Mouse (Mus musculus) MEL (cell line): ENCODE measurements at regions not wholly inside any gene's neighbourhood (a gene's known extent, or its start where the extent isn't known, plus 50 kb on each side); places are given as distances from the start of the nearest gene placed in this dataset.

Experiments
- DNase-seq: peaks from one replicate; pipeline ENCODE4 v3.0.0; 2011; ENCODE audit warnings: low read depth, low spot score
- H3K27ac ChIP-seq: 2 replicates; pipeline ENCODE4 v1.5.1; 2012; ENCODE audit warnings: low read depth, mild to moderate bottlenecking, control low read depth, low read length, moderate library complexity; ENCODE audit not compliant: control insufficient read depth
- H3K27me3 ChIP-seq, 2 experiments: fragments of 150-350 bp in 1 of 2; sonication (generic) in 1 of 2; 2 replicates each; pipeline ENCODE4 v1.6.1; 2012; ENCODE audit warnings: low read length in 2 of 2, mild to moderate bottlenecking in 2 of 2, improper control_type of control experiment in 1 of 2, moderate library complexity in 1 of 2; ENCODE audit not compliant: insufficient read depth in 2 of 2, control insufficient read depth in 1 of 2
- H3K36me3 ChIP-seq, 2 experiments: 2 replicates each; pipeline ENCODE4 v1.6.1; 2012 to 2014; ENCODE audit warnings: low read length in 2 of 2, improper control_type of control experiment in 1 of 2, inconsistent platforms in 1 of 2, mild to moderate bottlenecking in 1 of 2; ENCODE audit not compliant: insufficient read depth in 2 of 2, control insufficient read depth in 1 of 2
- H3K4me1 ChIP-seq, 2 experiments: fragments of 150-350 bp in 1 of 2; sonication (generic) in 1 of 2; 2 replicates each; pipeline ENCODE4 v1.6.1; 2012; ENCODE audit warnings: low read length in 2 of 2, improper control_type of control experiment in 1 of 2, mild to moderate bottlenecking in 1 of 2; ENCODE audit not compliant: insufficient read depth in 2 of 2, control insufficient read depth in 1 of 2
- H3K4me3 ChIP-seq, 2 experiments: fragments of 150-350 bp in 1 of 2; sonication (generic) in 1 of 2; 2 replicates each; pipeline ENCODE4 v1.5.1; 2012; ENCODE audit warnings: low read depth in 2 of 2, low read length in 2 of 2, mild to moderate bottlenecking in 2 of 2, moderate library complexity in 2 of 2, control low read depth in 1 of 2, improper control_type of control experiment in 1 of 2; ENCODE audit not compliant: control insufficient read depth in 1 of 2, insufficient read depth in 1 of 2
- H3K79me2 ChIP-seq: 2 replicates; pipeline ENCODE4 v1.6.1; 2012; ENCODE audit warnings: mild to moderate bottlenecking, low read length, moderate library complexity; ENCODE audit not compliant: control insufficient read depth, poor library complexity, insufficient read depth
- H3K9ac ChIP-seq: 2 replicates; pipeline ENCODE4 v1.6.1; 2012; ENCODE audit warnings: low read depth, mild to moderate bottlenecking, control low read depth, low read length, moderate library complexity; ENCODE audit not compliant: control insufficient read depth, poor library complexity, severe bottlenecking
- H3K9me3 ChIP-seq: fragments of 150-350 bp; sonication (generic); replicated peaks from 2 replicates; pipeline ENCODE4 v1.6.1; 2012; ENCODE audit warnings: mild to moderate bottlenecking, low read length, improper control_type of control experiment, moderate library complexity; ENCODE audit not compliant: insufficient read depth
- BHLHE40 ChIP-seq: IDR thresholded peaks from 2 replicates; pipeline ENCODE4 v1.6.1; 2012; ENCODE audit warnings: low read depth, mild to moderate bottlenecking, inconsistent platforms, low read length, improper control_type of control experiment, borderline replicate concordance
- E2F4 ChIP-seq: IDR thresholded peaks from 2 replicates; pipeline ENCODE4 v1.6.1; 2011; ENCODE audit warnings: low read depth, low read length, improper control_type of control experiment, borderline replicate concordance
- EP300 ChIP-seq, 2 experiments: IDR thresholded peaks; 2 replicates each; pipeline ENCODE4 v1.6.1; 2011; ENCODE audit warnings: improper control_type of control experiment in 2 of 2, low read length in 2 of 2, low read depth in 1 of 2, mild to moderate bottlenecking in 1 of 2
- HCFC1 ChIP-seq: IDR thresholded peaks from 2 replicates; pipeline ENCODE4 v1.6.1; 2012; ENCODE audit warnings: low read depth, mild to moderate bottlenecking, inconsistent platforms, low read length, improper control_type of control experiment, moderate library complexity
- JUND ChIP-seq: IDR thresholded peaks from 2 replicates; pipeline ENCODE4 v1.6.1; 2011; ENCODE audit warnings: low read depth, mild to moderate bottlenecking, improper control_type of control experiment, low read length
- KAT2A ChIP-seq: conservative IDR thresholded peaks from 2 replicates; pipeline ENCODE4 v1.6.1; 2012; ENCODE audit warnings: low read depth, low read length, improper control_type of control experiment, inconsistent platforms
- MAFK ChIP-seq: IDR thresholded peaks from 2 replicates; pipeline ENCODE4 v1.6.1; 2011; ENCODE audit warnings: low read depth, mild to moderate bottlenecking, low read length, improper control_type of control experiment, borderline replicate concordance
- MXI1 ChIP-seq: IDR thresholded peaks from 2 replicates; pipeline ENCODE4 v1.6.1; 2011; ENCODE audit warnings: mild to moderate bottlenecking, low read depth, low read length, improper control_type of control experiment
- MYC ChIP-seq: IDR thresholded peaks from 2 replicates; pipeline ENCODE4 v1.6.1; 2011; ENCODE audit warnings: low read depth, mild to moderate bottlenecking, low read length, improper control_type of control experiment, moderate library complexity
- NELFE ChIP-seq: IDR thresholded peaks from 2 replicates; pipeline ENCODE4 v1.6.1; 2011; ENCODE audit warnings: low read depth, low read length, improper control_type of control experiment
- NRF1 ChIP-seq: IDR thresholded peaks from 2 replicates; pipeline ENCODE4 v1.6.1; 2014; ENCODE audit warnings: low read depth, mild to moderate bottlenecking, inconsistent platforms, low read length, improper control_type of control experiment, moderate library complexity; ENCODE audit not compliant: poor library complexity, insufficient read depth, severe bottlenecking
- POLR2AphosphoS5 ChIP-seq: IDR thresholded peaks from 2 replicates; pipeline ENCODE4 v1.6.1; 2012; ENCODE audit warnings: low read depth, borderline replicate concordance, mild to moderate bottlenecking, inconsistent platforms, low read length, moderate library complexity, mixed read lengths
- TBP ChIP-seq: IDR thresholded peaks from 2 replicates; pipeline ENCODE4 v1.8.0; 2011; ENCODE audit warnings: low read depth, low read length, improper control_type of control experiment
- UBTF ChIP-seq: IDR thresholded peaks from 2 replicates; pipeline ENCODE4 v1.6.1; 2012; ENCODE audit warnings: low read depth, mild to moderate bottlenecking, inconsistent platforms, low read length, improper control_type of control experiment, moderate library complexity, borderline replicate concordance; ENCODE audit not compliant: insufficient read depth
- USF1 ChIP-seq: IDR thresholded peaks from 2 replicates; pipeline ENCODE4 v1.6.1; 2014; ENCODE audit warnings: low read depth, mild to moderate bottlenecking, inconsistent platforms, low read length, improper control_type of control experiment, moderate library complexity
- ZC3H11A ChIP-seq: IDR thresholded peaks from 2 replicates; pipeline ENCODE4 v1.6.1; 2012; ENCODE audit warnings: low read depth, mild to moderate bottlenecking, inconsistent platforms, low read length, improper control_type of control experiment
- ZKSCAN1 ChIP-seq: IDR thresholded peaks from 2 replicates; pipeline ENCODE4 v1.6.1; 2012; ENCODE audit warnings: low read depth, mild to moderate bottlenecking, inconsistent platforms, low read length, improper control_type of control experiment, moderate library complexity

GRCm38 (mm10) chr15:52483598-52484165, 1401.0 kb upstream of the Gm7489 start:
- H3K36me3 ChIP-seq, result no peaks in the 10 kb centered on the region
- H3K4me3 ChIP-seq, result no peak overlapping the region
- DNase-seq, result no peak
- no peaks in the 10 kb centered on the region for H3K9me3 ChIP-seq
- no peak for TF ChIP-seq E2F4
- TF ChIP-seq MAFK, result no peak
- no peak for TF ChIP-seq KAT2A
- no peak for TF ChIP-seq POLR2AphosphoS5
- TF ChIP-seq ZC3H11A, result no peak
- TF ChIP-seq JUND, result no peak
- TF ChIP-seq BHLHE40, result no peak
- no peak for TF ChIP-seq NELFE
- no peak for TF ChIP-seq ZKSCAN1
- no peak for TF ChIP-seq HCFC1
- TF ChIP-seq MXI1, result no peak
- no peak for TF ChIP-seq NRF1
- no peak for TF ChIP-seq TBP
- TF ChIP-seq MYC, result no peak
- TF ChIP-seq UBTF, result no peak
- no peak for TF ChIP-seq USF1
- no peaks in the 10 kb centered on the region; a peak in 1 of 4 replicates for H3K27me3 ChIP-seq
- no peak overlapping the region for H3K27ac ChIP-seq
- H3K4me1 ChIP-seq, result no peaks in the 10 kb centered on the region
- no peaks in the 10 kb centered on the region for H3K79me2 ChIP-seq
- no peak overlapping the region for H3K9ac ChIP-seq

- no peak overlapping the region for H3K9ac ChIP-seq
- no peaks in the 10 kb centered on the region for H3K9me3 ChIP-seq
- H3K79me2 ChIP-seq, result no peaks in the 10 kb centered on the region
- H3K27me3 ChIP-seq, result no peaks in the 10 kb centered on the region; a peak in 1 of 4 replicates
- no peaks in the 10 kb centered on the region for H3K36me3 ChIP-seq
- no peak for DNase-seq
- no peak for TF ChIP-seq HCFC1
- TF ChIP-seq ZKSCAN1, result no peak
- TF ChIP-seq EP300 (IDR thresholded peaks at IDR 0.05; ENCODE audit: low read depth in 1 of 2, low read length in 2 of 2), result no peak
- no peaks in the 10 kb centered on the region for H3K4me1 ChIP-seq
- no peak overlapping the region for H3K27ac ChIP-seq
- H3K4me3 ChIP-seq, result no peak overlapping the region
Measured at GRCm38 (mm10) chr15:52484276-52484675, 1400.4 kb upstream of the Gm7489 start.
